Mouse (Mus musculus): ENCODE data around the gene Rapgef4.

DNA sequence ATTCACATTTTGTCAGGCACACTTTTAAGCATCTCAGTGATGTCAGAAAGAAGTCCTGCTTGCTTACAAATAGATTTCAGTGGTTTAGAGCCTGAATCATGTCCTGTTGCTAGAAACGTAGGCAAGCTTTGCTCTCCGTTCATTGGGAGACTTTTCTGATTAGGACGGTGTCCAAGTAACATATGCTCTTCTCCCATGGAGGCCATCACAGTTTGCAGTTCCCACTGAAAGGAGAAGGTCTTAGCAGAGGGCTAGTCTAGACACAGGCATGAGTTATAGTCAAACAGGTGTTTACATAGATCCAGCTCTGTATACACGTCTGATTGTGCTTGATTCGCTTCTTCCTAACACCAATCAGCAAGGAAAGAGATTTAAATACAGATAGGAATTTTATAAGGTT is 135.7 kb downstream of the Rapgef4 start:
- TF ChIP-seq CTCF (IDR thresholded peaks at IDR 0.05; ENCODE audit: borderline replicate concordance, control insufficient read depth, extremely low read depth, insufficient read depth, low read length, poor library complexity): no peak
- TF ChIP-seq POLR2A (IDR thresholded peaks at IDR 0.05; ENCODE audit: control insufficient read depth, extremely low read depth, insufficient read depth, low read length, poor library complexity): no peak

All from thymus, adult 2 months (tissue).